Mouse (Mus musculus): ENCODE measurements at regions not wholly inside any gene's neighbourhood (a gene's known extent, or its start where the extent isn't known, plus 50 kb on each side); places are given as distances from the start of the nearest gene placed in this dataset.

DNA sequence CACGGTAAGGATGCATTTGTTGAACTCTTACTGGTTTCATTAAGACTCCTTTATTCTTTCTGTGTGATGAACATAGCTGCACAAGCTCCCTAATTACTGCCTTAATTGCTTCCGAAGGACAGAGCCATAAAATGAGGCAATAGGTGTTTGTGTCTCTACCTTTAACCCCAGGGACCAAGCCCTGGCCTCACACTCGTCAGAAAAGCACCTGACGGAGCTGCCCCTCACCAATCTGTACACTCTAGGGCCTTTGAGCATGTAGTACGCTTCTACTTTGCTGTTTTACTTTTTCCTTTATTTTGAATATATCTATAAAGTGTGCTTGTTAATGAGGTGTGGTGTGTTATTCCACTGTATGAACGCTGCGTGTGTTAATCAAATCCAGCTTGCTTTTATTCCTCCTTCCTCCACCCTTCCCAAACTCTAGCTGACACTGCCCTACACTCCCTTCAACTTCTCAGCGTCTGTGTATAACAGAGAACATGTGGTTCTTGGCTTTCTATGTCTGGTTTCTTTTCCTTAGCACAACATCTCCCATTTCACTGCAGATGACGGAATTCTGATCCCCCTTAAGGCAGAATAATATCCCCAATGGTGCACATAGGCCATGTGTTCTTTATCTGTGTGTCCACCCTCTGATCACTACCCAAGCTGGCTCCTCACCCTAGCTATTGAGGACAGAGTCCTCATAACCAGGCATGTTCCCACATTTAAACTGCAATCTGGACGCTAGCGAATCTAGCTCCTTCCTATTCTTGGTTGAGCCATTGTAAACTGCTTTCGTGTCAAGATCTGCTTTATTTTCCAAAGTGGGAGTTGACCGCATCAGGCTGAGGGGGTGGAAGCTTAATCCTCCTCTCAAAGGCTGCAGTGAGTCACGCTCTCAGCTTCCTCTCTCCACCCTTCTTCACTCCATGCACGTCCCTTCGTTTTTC is 52.5 kb upstream of the Nfe2l2 start:
- H3K4me3 ChIP-seq (ENCODE audit: insufficient read depth, low read depth, low read length), result no peak overlapping the region
- H3K27me3 ChIP-seq (ENCODE audit: control insufficient read depth, insufficient read depth, low read length), result no peaks in the 10 kb centered on the region
- TF ChIP-seq CTCF (IDR thresholded peaks at IDR 0.05; ENCODE audit: low read depth, low read length) (no peak), POLR2A (IDR thresholded peaks at IDR 0.05; ENCODE audit: extremely low read depth, insufficient read depth, low read length) (no peak)
- no peaks in the 10 kb centered on the region for H3K36me3 ChIP-seq (ENCODE audit: control insufficient read depth, insufficient read depth, low read length)
- no peak for DNase-seq (ENCODE audit: extremely low read depth, low read depth, low spot score)
- H3K9ac ChIP-seq (ENCODE audit: low read depth, low read length), result no peak overlapping the region
- H3K27ac ChIP-seq (replicated peaks; ENCODE audit: insufficient read depth, low read depth, low read length), result no peak overlapping the region
- no peaks in the 10 kb centered on the region for H3K79me2 ChIP-seq (ENCODE audit: control insufficient read depth, insufficient read depth, low read length)
- WGBS, result 84% methylated on average over 16 of the region's 16 CpGs
- 0 out of 2 replicates have a peak, but pooled peaks cover 3% of the 10 kb centered on the region for H3K4me1 ChIP-seq (ENCODE audit: control insufficient read depth, insufficient read depth, low read length)

DNA sequence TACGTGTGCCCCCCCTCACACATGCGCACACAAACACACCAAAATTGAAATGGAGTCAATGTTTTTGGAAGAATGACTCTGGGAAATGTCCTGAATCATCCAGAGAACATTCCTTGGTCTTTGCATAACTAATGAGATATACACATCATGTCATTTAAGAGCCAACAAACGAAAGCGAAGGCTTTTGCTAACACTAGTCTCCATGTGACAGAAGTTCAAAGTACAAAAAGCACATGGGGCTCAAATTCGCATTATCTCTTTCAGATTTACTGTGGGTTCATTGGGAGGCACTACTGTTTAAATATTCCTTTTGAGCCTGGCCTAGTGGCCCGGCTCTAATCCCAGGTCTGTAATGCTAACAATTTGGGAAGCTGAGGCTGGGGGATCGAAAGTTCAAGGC is 50.2 kb upstream of the Nfe2l2 start:
- Histone ChIP-seq H3K4me3 (ENCODE audit: insufficient read depth, low read depth, low read length) (no peak overlapping the region), H3K27me3 (ENCODE audit: control insufficient read depth, insufficient read depth, low read length) (no peaks in the 10 kb centered on the region), H3K4me1 (ENCODE audit: control insufficient read depth, insufficient read depth, low read length) (0 out of 2 replicates have a peak, but pooled peaks cover 3% of the 10 kb centered on the region), H3K27ac (replicated peaks; ENCODE audit: insufficient read depth, low read depth, low read length) (no peak overlapping the region), H3K79me2 (ENCODE audit: control insufficient read depth, insufficient read depth, low read length) (no peaks in the 10 kb centered on the region), H3K9ac (ENCODE audit: low read depth, low read length) (no peak overlapping the region), H3K36me3 (ENCODE audit: control insufficient read depth, insufficient read depth, low read length) (no peaks in the 10 kb centered on the region)
- peak; percentile 86 for DNase-seq (ENCODE audit: extremely low read depth, low read depth, low spot score)
- TF ChIP-seq POLR2A (IDR thresholded peaks at IDR 0.05; ENCODE audit: extremely low read depth, insufficient read depth, low read length), result no peak
- no peak for TF ChIP-seq CTCF (IDR thresholded peaks at IDR 0.05; ENCODE audit: low read depth, low read length)
- 47% methylated on average over 7 of the region's 7 CpGs for WGBS

All from liver, adult 2 months (tissue).